Mouse (Mus musculus): ENCODE measurements at regions not wholly inside any gene's neighbourhood (a gene's known extent, or its start where the extent isn't known, plus 50 kb on each side); places are given as distances from the start of the nearest gene placed in this dataset.

DNA sequence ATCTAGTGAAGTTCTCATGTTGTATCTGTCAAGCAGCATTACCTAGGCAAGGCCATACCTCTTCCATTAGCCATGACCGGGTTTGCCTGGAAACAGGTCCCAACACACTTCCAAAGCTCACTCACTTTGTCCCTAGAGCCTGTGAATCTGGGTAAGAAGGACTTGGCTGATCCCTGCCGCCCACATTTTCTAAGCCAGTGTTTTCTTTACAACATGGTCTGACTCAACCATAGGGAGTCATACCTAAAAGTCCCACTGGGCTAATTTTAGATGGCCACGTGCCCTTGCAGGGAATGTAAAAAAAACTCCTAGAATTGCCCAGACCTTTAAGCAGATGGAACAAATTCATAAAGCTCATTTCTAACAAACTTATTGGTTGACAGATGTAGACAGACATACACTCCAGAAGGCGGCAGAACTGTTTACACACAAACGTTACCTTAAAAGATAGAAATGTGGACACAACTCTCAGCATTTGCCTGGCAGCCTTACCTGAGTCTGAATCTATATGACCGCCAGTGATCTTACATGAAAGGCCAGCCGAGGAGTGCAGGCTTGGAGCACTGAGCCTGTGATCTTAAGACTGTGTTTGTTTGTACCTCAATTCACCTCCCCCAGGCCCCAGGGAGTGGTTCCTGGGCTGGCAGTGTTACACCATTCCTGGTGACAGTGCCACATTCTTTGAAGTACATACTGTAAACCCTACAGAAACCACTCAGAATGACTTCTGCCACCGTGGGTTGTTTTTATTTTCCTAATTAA is 356.4 kb downstream of the Hs3st3b1 start:
- TF ChIP-seq POLR2A (IDR thresholded peaks at IDR 0.05; ENCODE audit: insufficient read depth, low read depth, low read length) (no peak), EP300 (IDR thresholded peaks at IDR 0.05; ENCODE audit: insufficient read depth, low read depth, low read length) (no peak), CTCF (IDR thresholded peaks at IDR 0.05) (no peak)

All from heart, adult 2 months (tissue).